Mouse (Mus musculus) right cerebral cortex, postnatal 36 days (tissue): ENCODE results near the gene Serpinb6a.
"Not testable (repeated sequence)": the region's sequence is repeated elsewhere in the genome, so short reads cannot be mapped to it uniquely, and the experiment has no call there.

Experiments used
- DNase-seq, 2 experiments: peaks; one replicate each; pipeline ENCODE4 v3.0.0; 2022; ENCODE audit warnings: low spot score in 2 of 2, mixed read lengths in 1 of 2

Gene Serpinb6a

DNA sequence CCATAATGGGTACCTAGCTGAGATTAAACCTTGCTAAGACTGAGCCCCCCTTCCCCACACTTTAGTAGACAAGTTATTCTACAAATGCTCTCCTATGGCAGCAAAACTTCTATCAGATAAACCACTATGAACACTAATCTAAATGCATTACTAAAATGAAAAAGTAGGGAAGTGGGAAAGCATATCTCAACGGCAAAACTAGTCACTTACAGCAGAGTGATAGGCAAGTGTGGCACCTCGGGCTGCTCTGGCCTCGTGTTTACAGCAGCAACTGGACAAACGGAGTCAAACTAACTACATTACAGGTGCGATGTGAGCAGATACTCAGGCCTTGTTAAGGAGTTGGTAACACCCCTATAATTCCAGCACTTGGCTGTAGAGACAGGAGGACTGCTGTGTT lies 13.0 kb downstream of the Serpinb6a start:
- no peak for DNase-seq

DNA sequence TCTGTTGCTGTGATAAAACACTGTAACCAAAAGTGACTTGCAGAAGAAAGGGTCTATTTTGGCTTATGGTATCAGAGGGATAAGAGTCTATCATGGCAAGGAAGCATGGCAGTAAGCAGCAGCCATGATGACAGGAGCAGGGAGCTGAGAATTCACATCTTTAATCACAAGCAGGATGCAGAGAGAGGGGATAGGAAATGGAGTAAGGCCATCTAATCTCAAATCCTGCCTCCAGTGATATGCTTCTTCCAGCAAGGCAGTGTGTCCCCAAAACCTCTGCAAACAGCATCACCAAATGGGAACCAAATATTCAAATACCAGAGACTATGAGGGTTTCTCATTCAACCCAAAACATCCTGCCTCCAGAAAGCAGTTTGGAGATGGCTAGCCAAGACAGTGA lies 36.0 kb downstream of the Serpinb6a start:
- no peak for DNase-seq

GRCm38 (mm10) chr13:33966025-33966412 lies 36.6 kb downstream of the Serpinb6a start:
- DNase-seq: no peak

DNA sequence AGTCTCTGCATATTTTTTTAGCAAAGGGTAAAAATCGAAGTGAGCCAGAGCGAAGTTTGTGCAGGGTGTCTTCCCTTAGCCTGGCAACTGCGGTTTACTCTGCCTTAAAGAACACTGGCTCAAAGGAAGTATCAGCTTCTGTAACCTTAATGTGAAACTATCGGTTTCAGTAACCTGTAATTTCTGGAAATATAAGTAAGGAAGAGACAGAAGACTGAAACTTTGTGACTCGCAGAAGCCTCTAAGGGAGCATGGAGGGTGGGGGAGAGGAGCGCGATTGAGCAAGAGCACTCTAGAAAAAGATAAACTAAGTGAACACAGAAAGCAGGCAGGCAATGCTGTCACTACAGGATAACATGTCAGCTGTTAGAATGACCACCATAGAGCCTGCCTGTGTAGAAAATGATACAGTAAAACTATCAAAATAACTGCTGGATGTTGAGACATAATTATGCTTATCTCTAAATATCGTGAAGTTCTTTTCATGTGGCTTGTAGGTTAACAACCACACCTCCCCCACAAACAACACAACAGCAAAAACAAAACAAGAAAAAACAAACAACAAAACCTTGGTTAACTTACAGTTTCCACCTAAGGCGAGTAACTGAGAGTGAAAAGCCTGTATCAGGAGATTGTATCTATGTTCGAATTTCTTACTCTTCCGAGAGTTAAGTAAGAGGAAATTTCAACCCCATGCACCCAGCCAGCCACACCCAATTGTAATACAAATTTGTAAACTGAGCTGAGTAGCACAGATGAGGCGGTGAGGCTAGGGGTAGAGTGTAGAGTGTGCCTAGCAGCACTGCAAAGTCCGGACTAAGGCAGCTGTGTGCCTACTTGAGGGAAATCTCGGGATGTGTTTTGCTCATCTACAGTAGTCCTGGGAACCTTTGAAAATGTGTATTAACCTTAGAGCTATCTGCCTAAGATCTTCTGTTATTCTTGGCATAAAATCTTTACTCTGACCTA lies 37.3 kb downstream of the Serpinb6a start:
- DNase-seq: no peak

- DNase-seq: peak; percentile 24 to 31
These were observed 38.2 kb downstream of the Serpinb6a start, which contains the start of gene Nqo2 for GRCm38 (mm10) chr13:33964206-33965046. Nqo2 (plus strand) TSS chr13:33964687.

- DNase-seq: no peak
These were observed 42.8 kb downstream of the Serpinb6a start for GRCm38 (mm10) chr13:33959771-33960170.

DNA sequence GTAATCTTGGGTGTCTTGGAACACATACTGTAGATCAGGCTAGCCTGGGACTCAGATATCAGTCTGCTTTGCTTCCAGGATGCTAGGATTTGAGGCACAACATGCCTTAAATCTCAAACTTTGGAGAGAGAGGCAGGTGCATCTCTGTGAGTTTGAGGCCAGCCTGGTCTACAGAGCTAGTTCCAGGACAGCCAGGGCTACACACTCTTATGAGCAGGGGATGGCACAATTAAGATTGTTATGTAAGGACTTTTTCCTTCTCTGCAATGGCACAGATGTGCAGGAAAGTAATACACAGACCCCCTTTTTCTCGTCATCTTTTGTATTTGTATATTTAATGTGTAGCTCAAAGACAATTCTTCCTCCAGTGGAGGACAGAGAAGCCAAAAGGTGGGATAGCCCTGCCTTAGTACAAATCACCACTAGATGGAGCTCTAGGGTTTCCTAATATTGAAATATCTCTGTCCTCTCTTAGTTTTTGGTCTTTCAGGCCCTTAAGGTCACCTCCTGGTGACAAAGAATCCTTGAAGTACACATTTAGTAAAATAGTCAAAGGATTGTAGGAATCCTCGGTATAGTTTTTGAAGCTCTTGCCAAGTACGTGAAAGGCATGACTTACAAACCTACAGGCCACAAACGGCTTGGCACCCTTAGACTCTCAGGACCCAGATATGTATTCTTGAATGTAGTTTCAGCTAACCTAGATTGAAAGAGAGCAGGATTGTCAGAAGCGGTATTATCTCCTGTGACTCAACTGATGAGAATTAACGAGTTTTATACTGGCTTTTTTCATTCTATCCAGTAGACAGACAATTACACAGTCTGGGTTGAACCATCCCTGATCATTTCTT lies 45.8 kb downstream of the Serpinb6a start:
- DNase-seq: no peak

DNA sequence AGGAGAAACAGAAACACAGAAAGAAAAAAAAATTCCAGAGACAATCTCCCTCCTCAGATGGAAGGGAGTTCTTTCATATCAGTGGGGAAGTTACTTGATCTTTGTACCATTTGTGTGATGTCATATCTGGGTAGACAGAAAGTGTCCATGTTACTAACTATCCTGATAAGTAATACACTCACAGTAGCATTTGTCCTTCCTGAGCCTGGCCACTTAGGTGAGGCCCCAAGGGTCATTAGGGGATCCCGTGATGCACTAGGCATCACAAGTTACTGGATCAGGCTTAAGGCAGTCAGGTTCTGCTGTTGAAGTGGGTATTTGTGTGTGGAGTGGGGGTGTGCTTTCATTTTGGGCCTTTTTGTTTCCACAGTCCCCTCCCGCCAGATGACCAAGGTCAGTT lies 49.6 kb downstream of the Serpinb6a start:
- DNase-seq: no peak

- DNase-seq: no peak
These were observed 50.5 kb downstream of the Serpinb6a start for GRCm38 (mm10) chr13:33952075-33952449.

DNA sequence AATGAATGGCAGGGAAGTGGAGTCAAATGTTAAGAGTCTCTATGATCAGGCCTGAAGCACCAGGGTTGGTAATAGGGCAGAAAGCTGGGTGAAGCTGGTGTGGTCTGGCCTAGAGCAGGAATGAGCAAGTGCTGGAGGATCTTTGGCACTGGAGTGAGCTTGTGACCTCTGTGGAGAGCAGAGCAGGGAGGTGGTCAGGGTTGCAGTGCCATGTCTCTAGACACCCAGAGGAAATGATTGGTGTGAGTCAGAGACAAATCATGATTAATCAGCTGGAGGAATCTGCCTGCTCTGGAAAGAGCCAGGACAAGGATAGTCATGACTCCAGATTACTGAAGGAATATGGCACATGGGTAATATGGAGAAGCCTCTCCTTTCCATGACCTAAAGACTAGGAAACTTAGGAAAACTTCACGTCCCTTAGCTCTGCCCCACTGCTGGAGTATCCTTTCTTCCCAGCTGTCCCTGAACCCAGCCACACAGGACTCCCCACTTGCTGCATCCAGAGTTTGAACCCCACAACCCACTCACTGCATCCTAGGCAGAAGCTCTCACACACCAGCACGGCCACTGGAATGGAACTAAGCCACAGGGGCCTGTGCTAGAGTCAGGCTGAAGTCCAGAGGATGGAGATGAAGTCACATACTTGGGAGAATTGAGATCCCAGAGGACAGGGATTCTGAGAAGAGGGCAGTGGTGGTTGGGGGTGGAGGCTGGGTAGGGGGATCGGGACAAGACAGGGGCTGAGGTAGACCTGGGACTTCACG lies 51.1 kb downstream of the Serpinb6a start:
- DNase-seq: no peak

- peak in 1 of 2 experiments; percentile 17 for DNase-seq
These were observed 60.3 kb downstream of the Serpinb6a start for GRCm38 (mm10) chr13:33942212-33942779.

DNA sequence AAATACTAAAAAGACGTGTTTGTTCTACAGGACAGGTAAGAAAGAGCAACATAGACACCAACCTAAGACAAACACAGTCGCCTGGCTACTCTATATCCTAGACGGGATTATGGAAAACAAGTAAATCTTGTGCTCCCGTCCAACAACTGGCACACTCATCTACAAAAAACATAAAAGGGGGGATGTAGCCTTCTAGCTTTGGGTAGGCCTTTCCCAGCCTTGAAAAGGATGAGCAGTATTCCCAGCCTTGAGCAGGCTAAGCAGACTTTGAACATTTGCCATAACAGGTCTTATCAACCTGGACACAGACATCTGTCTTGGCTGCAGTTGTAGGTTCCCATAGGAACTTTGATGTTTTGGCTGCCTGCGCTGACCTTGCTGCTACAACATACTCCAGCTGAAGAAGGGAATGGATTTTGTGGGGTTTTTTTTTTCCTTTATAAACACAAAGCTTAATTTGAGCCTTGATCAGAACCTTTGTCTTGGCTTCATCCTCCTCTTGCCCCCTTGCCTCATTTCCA lies 61.2 kb downstream of the Serpinb6a start:
- DNase-seq: no peak

DNA sequence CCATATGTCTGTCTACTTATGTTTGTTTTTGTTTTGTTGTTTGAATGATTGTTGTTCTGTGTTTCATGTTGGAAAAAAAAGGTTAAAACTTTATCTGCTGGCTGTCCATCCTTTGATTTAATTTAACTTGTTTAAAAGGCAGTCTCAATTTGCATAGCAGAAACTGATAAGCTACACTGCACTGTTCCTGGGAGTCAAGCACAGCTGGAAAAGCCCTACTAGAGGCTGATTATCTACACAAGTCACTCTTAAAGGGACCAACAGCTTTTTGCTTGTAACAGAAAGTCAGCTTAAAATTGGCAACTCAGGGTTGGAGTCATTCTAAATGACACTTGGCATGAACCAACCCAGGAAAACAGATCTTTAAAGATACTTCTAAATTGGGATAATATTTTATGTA lies 65.0 kb downstream of the Serpinb6a start:
- DNase-seq: not testable (repeated sequence)

DNA sequence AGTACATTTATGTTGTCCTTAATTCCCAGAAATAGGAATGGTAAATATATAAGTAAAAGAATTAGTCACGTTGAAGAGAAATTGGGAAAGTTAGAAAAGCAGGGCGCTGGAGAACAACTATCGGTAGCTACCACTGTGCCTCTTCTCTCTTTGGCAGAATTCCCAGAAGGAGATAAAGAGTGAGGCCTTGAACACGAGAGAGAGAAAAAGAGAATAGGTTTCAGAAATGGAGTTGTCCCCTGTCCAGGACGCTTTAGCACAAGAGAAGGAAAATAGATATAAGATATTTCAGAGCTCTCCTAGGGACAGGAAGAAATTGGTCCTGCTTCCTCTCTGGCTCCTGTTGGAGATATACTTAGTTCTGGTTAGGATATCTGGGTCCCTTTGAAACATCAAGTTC lies 65.4 kb downstream of the Serpinb6a start:
- DNase-seq: no peak

- DNase-seq: peak; percentile 42 to 56
These were observed 67.0 kb downstream of the Serpinb6a start for GRCm38 (mm10) chr13:33935465-33936181.

DNA sequence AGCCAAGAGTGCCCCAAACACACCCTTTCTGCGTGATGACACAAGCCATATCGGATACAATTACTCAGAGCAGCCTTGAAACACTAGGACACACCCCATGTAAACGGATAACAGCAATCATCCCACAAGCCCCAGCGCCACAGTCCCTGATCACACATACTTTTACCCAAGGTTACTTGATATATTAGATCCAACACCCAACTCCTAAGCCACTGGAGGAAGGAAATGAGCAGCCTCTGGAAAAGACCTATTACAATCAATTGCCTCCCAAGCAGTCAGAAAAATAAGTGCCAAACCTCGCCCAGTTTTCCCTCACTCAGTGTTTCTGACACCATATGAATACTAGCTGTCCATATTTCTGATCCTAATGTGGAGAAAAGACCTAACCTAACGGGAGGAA lies 67.9 kb downstream of the Serpinb6a start:
- no peak for DNase-seq

DNA sequence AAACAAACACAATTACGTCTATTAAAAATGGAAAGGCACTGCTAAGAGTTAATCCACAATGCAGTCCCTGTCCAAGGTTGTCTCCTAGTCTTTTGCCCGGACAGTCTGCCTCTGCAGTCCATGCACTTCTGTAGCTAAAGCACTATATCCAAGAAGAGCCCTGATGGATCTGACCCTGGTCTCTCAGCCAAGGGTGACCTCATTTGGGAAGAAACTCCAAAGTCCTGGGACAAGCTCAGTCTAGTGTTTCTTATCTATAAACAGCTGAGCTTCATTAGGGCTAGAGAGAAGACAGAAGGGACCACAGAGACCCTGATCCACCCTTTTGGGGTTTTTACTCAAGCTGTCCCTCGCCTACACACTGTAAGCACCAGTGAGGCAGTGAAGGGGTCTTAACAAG lies 71.7 kb downstream of the Serpinb6a start:
- no peak for DNase-seq

- DNase-seq: no peak
These were observed 72.3 kb downstream of the Serpinb6a start for GRCm38 (mm10) chr13:33930281-33930680.

- no peak for DNase-seq
These were observed 80.9 kb downstream of the Serpinb6a start for GRCm38 (mm10) chr13:33921699-33922098.

DNA sequence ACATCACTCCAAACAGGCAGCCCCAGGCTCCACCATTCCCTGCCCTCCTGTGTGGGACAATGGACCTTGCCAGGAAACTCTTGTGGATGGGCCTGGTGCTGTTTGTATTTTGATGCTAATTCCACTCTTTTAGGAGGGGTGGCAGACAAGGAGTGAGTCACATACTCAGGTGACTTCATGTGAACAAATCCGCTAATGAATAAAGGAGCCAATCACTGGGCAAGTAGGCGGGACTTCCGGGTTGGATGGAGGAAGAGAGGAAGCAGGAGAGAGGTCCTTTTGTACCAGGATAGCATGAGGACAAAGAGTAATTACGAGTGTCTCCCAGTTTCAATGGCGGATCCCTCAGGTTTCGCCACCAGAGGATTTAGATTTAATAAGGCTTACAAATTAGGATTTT lies 81.6 kb downstream of the Serpinb6a start:
- DNase-seq: no peak
